Mouse (Mus musculus): ENCODE results near the gene Smim4. TPM values are rescaled to one million over a fixed set of nuclear protein-coding genes. Genes with fewer than 3 reads are reported as not detected.

Gene Smim4
- polyA plus RNA-seq, 1 experiment: 91.1 TPM

- no peaks in the 10 kb centered on the region for H3K36me3 ChIP-seq (ENCODE audit: control insufficient read depth, insufficient read depth, low read length)
- TF ChIP-seq POLR2A (IDR thresholded peaks at IDR 0.05; ENCODE audit: control insufficient read depth, extremely low read depth, insufficient read depth, low read length, poor library complexity) (no peak), CTCF (IDR thresholded peaks at IDR 0.05; ENCODE audit: borderline replicate concordance, control insufficient read depth, extremely low read depth, insufficient read depth, low read length, poor library complexity) (no peak)
- WGBS: 41% methylated on average over 7 of the region's 7 CpGs
- no peak overlapping the region for H3K27ac ChIP-seq (ENCODE audit: control insufficient read depth, insufficient read depth, low read length)
- no peaks in the 10 kb centered on the region for H3K4me1 ChIP-seq (replicated peaks; ENCODE audit: control insufficient read depth, insufficient read depth, low read length)
- no peaks in the 10 kb centered on the region for H3K27me3 ChIP-seq (ENCODE audit: control insufficient read depth, insufficient read depth, low read length)
- DNase-seq: no peak
- no peak overlapping the region for H3K4me3 ChIP-seq (ENCODE audit: control insufficient read depth, insufficient read depth, low read length)
These were observed 36.7 kb upstream of the Smim4 start for GRCm38 (mm10) chr14:31165458-31165857.

GRCm38 (mm10) chr14:31165010-31165409, 36.3 kb upstream of the Smim4 start:
- WGBS: 84% methylated on average over 2 of the region's 2 CpGs

GRCm38 (mm10) chr14:31164067-31164466, 35.3 kb upstream of the Smim4 start:
- TF ChIP-seq POLR2A (IDR thresholded peaks at IDR 0.05; ENCODE audit: control insufficient read depth, extremely low read depth, insufficient read depth, low read length, poor library complexity): no peak
- TF ChIP-seq CTCF (IDR thresholded peaks at IDR 0.05; ENCODE audit: borderline replicate concordance, control insufficient read depth, extremely low read depth, insufficient read depth, low read length, poor library complexity): no peak
- Histone ChIP-seq H3K27me3 (ENCODE audit: control insufficient read depth, insufficient read depth, low read length) (no peaks in the 10 kb centered on the region), H3K27ac (ENCODE audit: control insufficient read depth, insufficient read depth, low read length) (no peak overlapping the region), H3K4me3 (ENCODE audit: control insufficient read depth, insufficient read depth, low read length) (no peak overlapping the region), H3K36me3 (ENCODE audit: control insufficient read depth, insufficient read depth, low read length) (no peaks in the 10 kb centered on the region), H3K4me1 (replicated peaks; ENCODE audit: control insufficient read depth, insufficient read depth, low read length) (no peaks in the 10 kb centered on the region)
- 89% methylated on average over 8 of the region's 8 CpGs for WGBS
- no peak for DNase-seq

More at GRCm38 (mm10) chr14:31165010-31165409, 36.3 kb upstream of the Smim4 start:
- Histone ChIP-seq H3K27ac (ENCODE audit: control insufficient read depth, insufficient read depth, low read length) (no peak overlapping the region), H3K4me3 (ENCODE audit: control insufficient read depth, insufficient read depth, low read length) (no peak overlapping the region), H3K4me1 (replicated peaks; ENCODE audit: control insufficient read depth, insufficient read depth, low read length) (no peaks in the 10 kb centered on the region), H3K36me3 (ENCODE audit: control insufficient read depth, insufficient read depth, low read length) (no peaks in the 10 kb centered on the region), H3K27me3 (ENCODE audit: control insufficient read depth, insufficient read depth, low read length) (no peaks in the 10 kb centered on the region)
- no peak for DNase-seq
- TF ChIP-seq CTCF (IDR thresholded peaks at IDR 0.05; ENCODE audit: borderline replicate concordance, control insufficient read depth, extremely low read depth, insufficient read depth, low read length, poor library complexity): no peak
- no peak for TF ChIP-seq POLR2A (IDR thresholded peaks at IDR 0.05; ENCODE audit: control insufficient read depth, extremely low read depth, insufficient read depth, low read length, poor library complexity)

- DNase-seq: no peak
- no peak overlapping the region for H3K4me3 ChIP-seq (ENCODE audit: control insufficient read depth, insufficient read depth, low read length)
- H3K27me3 ChIP-seq (ENCODE audit: control insufficient read depth, insufficient read depth, low read length): no peaks in the 10 kb centered on the region
- H3K27ac ChIP-seq (ENCODE audit: control insufficient read depth, insufficient read depth, low read length): no peak overlapping the region
- TF ChIP-seq POLR2A (IDR thresholded peaks at IDR 0.05; ENCODE audit: control insufficient read depth, extremely low read depth, insufficient read depth, low read length, poor library complexity): no peak
- no peak for TF ChIP-seq CTCF (IDR thresholded peaks at IDR 0.05; ENCODE audit: borderline replicate concordance, control insufficient read depth, extremely low read depth, insufficient read depth, low read length, poor library complexity)
- 91% methylated on average over 10 of the region's 10 CpGs for WGBS
- no peaks in the 10 kb centered on the region for H3K4me1 ChIP-seq (replicated peaks; ENCODE audit: control insufficient read depth, insufficient read depth, low read length)
- no peaks in the 10 kb centered on the region for H3K36me3 ChIP-seq (ENCODE audit: control insufficient read depth, insufficient read depth, low read length)
These were observed 32.9 kb upstream of the Smim4 start for GRCm38 (mm10) chr14:31161638-31162037.

GRCm38 (mm10) chr14:31161191-31161590, 32.4 kb upstream of the Smim4 start:
- H3K27ac ChIP-seq (ENCODE audit: control insufficient read depth, insufficient read depth, low read length): no peak overlapping the region
- TF ChIP-seq CTCF (IDR thresholded peaks at IDR 0.05; ENCODE audit: borderline replicate concordance, control insufficient read depth, extremely low read depth, insufficient read depth, low read length, poor library complexity) (no peak), POLR2A (IDR thresholded peaks at IDR 0.05; ENCODE audit: control insufficient read depth, extremely low read depth, insufficient read depth, low read length, poor library complexity) (no peak)
- no peak for DNase-seq
- no peak overlapping the region for H3K4me3 ChIP-seq (ENCODE audit: control insufficient read depth, insufficient read depth, low read length)
- 93% methylated on average over 7 of the region's 7 CpGs for WGBS
- H3K27me3 ChIP-seq (ENCODE audit: control insufficient read depth, insufficient read depth, low read length): no peaks in the 10 kb centered on the region
- no peaks in the 10 kb centered on the region for H3K4me1 ChIP-seq (replicated peaks; ENCODE audit: control insufficient read depth, insufficient read depth, low read length)
- H3K36me3 ChIP-seq (ENCODE audit: control insufficient read depth, insufficient read depth, low read length): no peaks in the 10 kb centered on the region

GRCm38 (mm10) chr14:31160196-31161150, 31.7 kb upstream of the Smim4 start:
- WGBS: 57% methylated on average over 27 of the region's 27 CpGs
- DNase-seq: no peak
- H3K36me3 ChIP-seq (ENCODE audit: control insufficient read depth, insufficient read depth, low read length): no peaks in the 10 kb centered on the region
- no peaks in the 10 kb centered on the region for H3K27me3 ChIP-seq (ENCODE audit: control insufficient read depth, insufficient read depth, low read length)
- no peak overlapping the region for H3K27ac ChIP-seq (ENCODE audit: control insufficient read depth, insufficient read depth, low read length)
- no peaks in the 10 kb centered on the region for H3K4me1 ChIP-seq (replicated peaks; ENCODE audit: control insufficient read depth, insufficient read depth, low read length)
- no peak overlapping the region for H3K4me3 ChIP-seq (ENCODE audit: control insufficient read depth, insufficient read depth, low read length)
- TF ChIP-seq POLR2A (IDR thresholded peaks at IDR 0.05; ENCODE audit: control insufficient read depth, extremely low read depth, insufficient read depth, low read length, poor library complexity): no peak
- no peak for TF ChIP-seq CTCF (IDR thresholded peaks at IDR 0.05; ENCODE audit: borderline replicate concordance, control insufficient read depth, extremely low read depth, insufficient read depth, low read length, poor library complexity)

Data from thymus, adult 2 months (tissue).